Mouse (Mus musculus): ENCODE results near the gene Phykpl. TPM values are rescaled to one million over a fixed set of nuclear protein-coding genes. Genes with fewer than 3 reads are reported as not detected.

The Phykpl gene
- polyA plus RNA-seq, 1 experiment from 2014 or later = 22.2 TPM

DNA sequence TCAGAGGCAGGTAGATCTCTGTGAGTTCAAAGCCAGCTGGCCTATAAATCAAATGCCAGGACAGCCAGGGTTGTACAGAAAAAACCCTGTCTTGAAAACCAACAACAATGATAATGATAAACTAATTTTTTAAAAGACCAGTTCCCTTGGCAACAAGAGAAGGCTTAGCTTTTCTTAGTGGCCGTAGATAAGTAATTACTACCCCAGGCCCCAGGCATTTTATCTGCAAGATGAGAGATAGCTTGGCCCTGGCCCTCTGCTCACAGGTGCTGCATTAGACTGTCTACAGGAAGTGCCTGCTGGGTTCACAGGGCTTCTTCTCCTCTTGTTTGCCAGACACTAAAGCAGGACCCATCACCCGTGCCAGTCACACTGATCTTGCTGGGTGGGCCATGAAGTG is 29.5 kb upstream of the Phykpl start:
- no peak overlapping the region for H3K4me2 ChIP-seq
- H3K9me3 ChIP-seq (replicated peaks) = no peaks in the 10 kb centered on the region
- 36% methylated on average over 2 of the region's 2 CpGs for WGBS (ENCODE audit: insufficient replicate concordance)
- no peak overlapping the region for H3K27ac ChIP-seq
- H3K36me3 ChIP-seq = no peaks in the 10 kb centered on the region
- peaks cover 9% of the 10 kb centered on the region; the same call in 1 of the 2 replicates for H3K4me1 ChIP-seq
- no peak overlapping the region for H3K9ac ChIP-seq
- no peak overlapping the region for H3K4me3 ChIP-seq
- no peaks in the 10 kb centered on the region for H3K27me3 ChIP-seq (replicated peaks)
- ATAC-seq = 0 out of 2 replicates have a peak, but pooled peaks have one; percentile 15

DNA sequence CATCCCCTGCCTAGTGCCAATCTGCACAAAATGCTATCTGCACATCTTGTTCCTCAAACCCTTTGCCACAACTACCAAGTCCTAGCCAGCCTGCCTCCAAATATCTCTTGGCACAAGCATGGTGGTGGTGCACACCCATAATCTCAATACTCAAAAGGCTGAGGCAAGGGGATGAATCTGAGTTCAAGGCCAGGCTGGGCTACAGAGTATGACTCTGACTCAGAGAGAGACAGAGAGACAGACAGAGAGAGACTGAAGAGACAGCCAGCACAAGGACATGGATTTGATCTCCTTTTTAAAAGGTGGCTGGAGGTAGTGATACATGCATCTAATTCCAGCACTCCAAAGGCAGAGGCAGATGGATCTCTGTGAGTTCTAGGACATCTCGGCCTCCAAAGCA is 21.3 kb upstream of the Phykpl start:
- WGBS (ENCODE audit: insufficient replicate concordance) = 62% methylated on average over 1 of the region's 1 CpGs
- ATAC-seq = no peak
- 0 out of 2 replicates have a peak, but pooled peaks cover 4% of the 10 kb centered on the region for H3K9me3 ChIP-seq (replicated peaks)
- H3K36me3 ChIP-seq = no peaks in the 10 kb centered on the region
- H3K4me2 ChIP-seq = no peak overlapping the region
- no peaks in the 10 kb centered on the region for H3K27me3 ChIP-seq (replicated peaks)
- H3K27ac ChIP-seq = no peak overlapping the region
- H3K9ac ChIP-seq = no peak overlapping the region
- no peak overlapping the region for H3K4me3 ChIP-seq
- H3K4me1 ChIP-seq = no peaks in the 10 kb centered on the region

DNA sequence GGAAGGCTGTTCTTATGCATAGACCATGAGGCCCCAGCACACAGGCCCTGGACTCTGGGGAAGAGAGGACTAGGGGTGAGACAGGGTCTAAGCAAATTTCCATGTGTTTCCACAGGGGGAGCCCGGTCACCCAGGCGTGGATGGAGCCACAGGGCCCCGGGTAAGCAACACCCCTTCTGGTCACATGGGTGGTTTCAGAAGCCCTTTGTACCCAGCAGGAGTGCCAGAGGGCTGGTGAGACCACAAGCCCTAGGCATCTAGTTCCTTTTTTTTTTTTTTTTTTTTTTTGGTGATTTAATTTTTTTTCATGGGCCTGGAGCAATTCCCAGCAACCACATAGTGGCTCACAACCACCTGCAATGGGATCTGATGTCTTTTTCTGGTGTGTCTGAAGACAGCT is 19.5 kb upstream of the Phykpl start:
- no peak overlapping the region for H3K4me3 ChIP-seq
- no peak for ATAC-seq
- H3K9me3 ChIP-seq (replicated peaks) = 0 out of 2 replicates have a peak, but pooled peaks cover 4% of the 10 kb centered on the region
- H3K4me2 ChIP-seq = no peak overlapping the region
- no peaks in the 10 kb centered on the region for H3K36me3 ChIP-seq
- H3K27me3 ChIP-seq (replicated peaks) = no peaks in the 10 kb centered on the region
- no peak overlapping the region for H3K9ac ChIP-seq
- WGBS (ENCODE audit: insufficient replicate concordance) = 33% methylated on average over 3 of the region's 3 CpGs
- no peak overlapping the region for H3K27ac ChIP-seq
- H3K4me1 ChIP-seq = no peaks in the 10 kb centered on the region

DNA sequence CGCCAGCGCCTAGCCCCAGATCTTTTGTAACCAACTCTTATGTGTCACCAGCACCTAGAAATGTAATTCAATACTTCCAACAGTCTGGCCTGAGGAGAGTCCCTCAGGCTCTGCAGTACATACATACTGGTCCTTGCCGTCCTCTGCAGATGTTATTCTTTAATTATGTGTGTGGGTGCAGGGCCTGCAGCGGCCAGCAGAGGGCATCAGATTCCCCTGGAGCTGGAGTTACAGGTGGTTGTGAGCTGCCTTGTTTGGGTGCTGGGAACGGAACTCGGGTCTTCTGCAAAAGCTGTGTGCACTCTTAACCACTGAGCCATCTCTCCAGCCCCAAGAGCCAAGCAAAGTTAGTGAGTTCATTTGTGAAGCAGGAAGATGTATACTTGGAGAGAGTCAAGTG is 18.6 kb upstream of the Phykpl start:
- no peaks in the 10 kb centered on the region for H3K36me3 ChIP-seq
- no peak overlapping the region for H3K9ac ChIP-seq
- no peaks in the 10 kb centered on the region for H3K4me1 ChIP-seq
- no peak overlapping the region for H3K4me2 ChIP-seq
- 77% methylated on average over 6 of the region's 6 CpGs for WGBS (ENCODE audit: insufficient replicate concordance)
- no peak overlapping the region for H3K27ac ChIP-seq
- H3K27me3 ChIP-seq (replicated peaks) = no peaks in the 10 kb centered on the region
- ATAC-seq = no peak
- H3K9me3 ChIP-seq (replicated peaks) = 0 out of 2 replicates have a peak, but pooled peaks cover 4% of the 10 kb centered on the region
- no peak overlapping the region for H3K4me3 ChIP-seq

DNA sequence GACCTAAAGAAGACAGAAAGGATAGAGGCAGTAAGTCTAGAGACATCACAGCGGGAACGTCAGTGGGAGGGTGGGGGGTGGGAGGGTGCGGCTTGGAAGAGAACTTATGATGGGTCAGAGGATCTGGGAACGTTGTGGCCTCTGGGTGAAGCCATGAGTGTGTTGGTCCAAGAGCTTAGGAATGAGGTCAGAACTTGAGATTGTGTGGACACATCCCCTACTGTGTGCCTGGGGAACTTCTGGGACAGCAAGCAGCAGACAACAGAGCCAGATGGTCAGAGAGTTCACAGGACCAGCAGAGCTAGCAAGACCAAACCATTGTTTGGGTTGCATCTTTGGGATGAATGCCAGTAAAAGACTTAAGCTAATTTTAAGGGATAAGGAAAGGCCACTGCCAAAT is 15.8 kb upstream of the Phykpl start:
- Histone ChIP-seq H3K36me3 (no peaks in the 10 kb centered on the region), H3K4me1 (no peaks in the 10 kb centered on the region), H3K4me3 (no peak overlapping the region), H3K27ac (no peak overlapping the region), H3K9ac (no peak overlapping the region), H3K27me3 (replicated peaks) (no peaks in the 10 kb centered on the region), H3K9me3 (replicated peaks) (0 out of 2 replicates have a peak, but pooled peaks cover 4% of the 10 kb centered on the region), H3K4me2 (no peak overlapping the region)
- no peak for ATAC-seq
- 67% methylated on average over 4 of the region's 4 CpGs for WGBS (ENCODE audit: insufficient replicate concordance)

DNA sequence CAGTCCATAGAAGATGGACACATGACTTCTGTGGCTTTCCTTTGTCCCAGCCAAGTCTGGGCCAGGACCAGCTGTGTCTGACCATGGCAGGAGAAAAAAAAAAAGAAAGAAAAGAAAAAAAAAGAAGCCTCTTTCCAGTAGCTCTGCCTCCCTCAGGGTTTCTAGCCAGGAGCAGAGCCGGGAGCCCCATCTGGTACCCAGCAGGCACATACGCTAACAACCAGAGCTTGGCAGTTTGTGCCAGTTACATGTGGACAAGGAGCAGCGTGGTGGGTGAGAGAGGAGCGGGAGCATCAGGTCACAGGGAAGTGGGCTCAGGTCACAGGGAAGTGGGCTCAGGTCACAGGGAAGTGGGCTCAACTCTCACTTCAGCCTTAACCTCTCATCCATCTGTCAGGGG is 8.1 kb upstream of the Phykpl start:
- no peak for ATAC-seq
- Histone ChIP-seq H3K4me3 (no peak overlapping the region), H3K36me3 (no peaks in the 10 kb centered on the region), H3K9me3 (replicated peaks) (no peaks in the 10 kb centered on the region), H3K4me1 (no peaks in the 10 kb centered on the region), H3K27me3 (replicated peaks) (no peaks in the 10 kb centered on the region), H3K4me2 (no peak overlapping the region), H3K27ac (no peak overlapping the region), H3K9ac (no peak overlapping the region)
- WGBS (ENCODE audit: insufficient replicate concordance) = 70% methylated on average over 4 of the region's 4 CpGs

DNA sequence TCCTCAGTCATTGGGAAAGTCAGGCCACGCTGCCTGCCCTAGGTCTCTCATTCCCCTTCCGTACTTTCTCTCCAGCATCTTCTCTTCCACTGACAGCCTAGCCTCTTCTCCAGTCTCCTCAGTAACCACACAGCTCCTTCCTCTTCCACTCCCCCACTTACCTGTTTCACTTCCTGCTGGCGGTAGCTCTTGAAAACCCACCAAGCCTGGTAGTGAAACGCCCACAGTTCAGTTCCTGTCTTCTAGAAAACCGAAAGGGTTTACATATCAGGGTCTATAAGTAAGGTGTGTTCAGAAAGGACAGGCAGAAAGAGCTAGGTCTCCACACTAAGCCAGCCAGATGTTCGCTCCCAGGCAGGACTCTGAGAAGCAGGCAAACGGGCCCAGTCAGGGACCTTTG is 7.0 kb upstream of the Phykpl start:
- 46% methylated on average over 7 of the region's 7 CpGs for WGBS (ENCODE audit: insufficient replicate concordance)

DNA sequence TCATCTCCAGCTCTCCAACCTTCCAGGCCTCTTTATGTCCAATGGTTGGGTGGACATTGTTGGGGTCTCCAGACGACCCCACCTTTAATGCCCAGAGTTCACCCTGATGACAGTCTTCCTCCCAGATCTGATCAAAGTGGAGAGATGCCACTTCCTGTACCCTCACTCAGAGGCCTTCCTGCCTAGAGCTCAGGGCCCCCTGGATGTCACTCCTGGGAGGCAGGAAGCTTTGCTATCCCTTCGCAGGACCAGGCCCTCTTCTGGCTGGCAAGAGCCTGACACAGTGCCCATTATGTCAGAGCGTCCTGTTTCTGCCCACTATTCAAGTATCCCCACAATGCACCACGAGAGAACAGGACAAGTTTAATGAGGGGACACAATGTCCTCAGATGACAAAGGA is 5.5 kb upstream of the Phykpl start:
- WGBS (ENCODE audit: insufficient replicate concordance) = 41% methylated on average over 4 of the region's 4 CpGs
- peaks cover 18% of the 10 kb centered on the region for H3K4me1 ChIP-seq
- no peak overlapping the region for H3K4me2 ChIP-seq
- ATAC-seq = no peak
- H3K27ac ChIP-seq = no peak overlapping the region
- no peaks in the 10 kb centered on the region for H3K36me3 ChIP-seq
- H3K4me3 ChIP-seq = no peak overlapping the region
- H3K9me3 ChIP-seq (replicated peaks) = no peaks in the 10 kb centered on the region
- no peak overlapping the region for H3K9ac ChIP-seq
- no peaks in the 10 kb centered on the region for H3K27me3 ChIP-seq (replicated peaks)

More for the DNA sequence above, 7.0 kb upstream of the Phykpl start:
- peaks cover 4% of the 10 kb centered on the region; the same call in 1 of the 2 replicates for H3K4me1 ChIP-seq
- H3K27ac ChIP-seq = no peak overlapping the region
- no peak for ATAC-seq
- no peaks in the 10 kb centered on the region for H3K9me3 ChIP-seq (replicated peaks)
- H3K27me3 ChIP-seq (replicated peaks) = no peaks in the 10 kb centered on the region
- H3K9ac ChIP-seq = no peak overlapping the region
- H3K4me3 ChIP-seq = no peak overlapping the region
- H3K36me3 ChIP-seq = no peaks in the 10 kb centered on the region
- H3K4me2 ChIP-seq = no peak overlapping the region

DNA sequence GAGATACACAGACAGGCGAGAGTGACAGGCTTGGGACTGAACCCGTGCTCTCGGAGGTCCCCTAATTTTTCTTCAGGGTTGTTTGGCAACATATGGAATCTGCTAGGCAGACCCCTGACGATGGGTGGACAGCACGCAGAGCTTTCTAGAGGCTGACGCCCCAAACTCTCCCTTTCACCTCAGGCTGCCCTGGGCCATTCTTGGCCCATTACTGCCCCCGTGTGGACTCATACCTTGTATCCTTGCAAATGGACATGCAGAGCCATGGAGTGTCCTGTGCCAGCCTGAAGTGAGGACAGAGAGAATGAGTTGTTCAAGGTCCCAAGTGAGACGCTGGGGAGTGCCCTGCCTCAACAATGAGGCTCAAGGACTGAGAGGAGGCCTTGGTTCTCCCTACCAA is 1.8 kb upstream of the Phykpl start:
- Histone ChIP-seq H3K27ac (no peak overlapping the region), H3K27me3 (replicated peaks) (no peaks in the 10 kb centered on the region), H3K4me2 (no peak overlapping the region), H3K4me1 (peaks cover 50% of the 10 kb centered on the region), H3K36me3 (peaks cover 21% of the 10 kb centered on the region), H3K9me3 (replicated peaks) (no peaks in the 10 kb centered on the region), H3K9ac (no peak overlapping the region), H3K4me3 (no peak overlapping the region)
- WGBS (ENCODE audit: insufficient replicate concordance) = 21% methylated on average over 8 of the region's 8 CpGs
- no peak for ATAC-seq

DNA sequence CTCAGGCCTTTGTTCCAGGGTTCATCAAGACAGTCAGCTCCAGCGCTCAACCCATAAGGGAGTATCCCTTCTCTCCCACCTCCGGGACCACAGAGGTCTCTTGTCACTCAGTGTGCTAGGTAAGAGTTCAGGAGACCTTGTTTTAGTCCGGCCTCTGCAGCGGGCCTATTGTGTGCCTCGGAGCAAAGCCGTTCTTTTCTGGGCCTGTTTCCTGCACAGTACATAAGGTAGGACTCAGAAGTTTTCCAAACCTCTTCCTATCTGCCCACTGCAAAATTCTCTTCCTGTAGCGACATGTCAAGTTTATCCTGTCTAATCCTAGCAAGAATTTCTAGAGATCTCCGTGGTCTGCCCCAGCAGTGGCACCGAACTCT is 513 bp upstream of the Phykpl start:
- peaks cover 34% of the 10 kb centered on the region for H3K36me3 ChIP-seq
- peak overlapping the region; percentile 85 for H3K4me3 ChIP-seq
- peaks cover 50% of the 10 kb centered on the region for H3K4me1 ChIP-seq
- no peaks in the 10 kb centered on the region for H3K27me3 ChIP-seq (replicated peaks)
- peak overlapping the region; percentile 95 for H3K9ac ChIP-seq
- peak overlapping the region; percentile 85 for H3K27ac ChIP-seq
- H3K4me2 ChIP-seq = peak overlapping the region; percentile 86
- ATAC-seq = peak; percentile 29
- 24% methylated on average over 9 of the region's 9 CpGs for WGBS (ENCODE audit: insufficient replicate concordance)
- H3K9me3 ChIP-seq (replicated peaks) = no peaks in the 10 kb centered on the region

DNA sequence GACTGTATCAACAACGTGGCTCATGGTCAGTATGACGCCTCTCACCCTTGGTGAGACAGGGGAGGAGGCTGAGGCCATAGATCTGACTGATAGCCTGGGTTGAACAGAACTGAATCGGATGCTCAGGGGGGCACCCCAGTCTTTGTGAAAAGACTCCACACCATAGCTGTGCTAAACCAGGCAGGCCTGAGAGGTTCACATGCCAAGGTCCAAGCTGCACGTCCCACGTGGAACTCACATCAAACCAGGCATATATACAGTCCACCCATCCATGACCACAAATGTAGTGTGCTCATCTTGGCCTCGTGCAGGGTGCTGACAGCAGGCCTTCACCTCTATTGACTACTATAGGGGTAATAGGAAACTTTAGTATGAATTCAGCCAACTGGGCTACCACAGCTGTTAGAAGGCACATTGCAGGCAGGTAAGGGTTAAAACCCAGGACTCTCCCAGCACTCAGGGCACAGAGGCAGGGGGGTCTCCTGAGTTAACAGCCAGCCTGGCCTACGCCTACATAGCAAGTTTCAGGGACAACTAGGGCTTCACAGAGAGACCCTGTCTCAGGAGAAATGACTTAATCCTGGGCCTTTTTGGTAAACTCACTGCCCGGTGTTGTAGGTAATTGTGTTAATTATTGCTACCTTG is 1.2 kb downstream of the Phykpl start:
- Histone ChIP-seq H3K27me3 (replicated peaks) (no peaks in the 10 kb centered on the region), H3K27ac (peak overlapping the region; percentile 85), H3K9ac (peak overlapping the region; percentile 95), H3K9me3 (replicated peaks) (no peaks in the 10 kb centered on the region), H3K4me3 (peak overlapping the region; percentile 85), H3K36me3 (peaks cover 51% of the 10 kb centered on the region), H3K4me2 (peak overlapping the region; percentile 86), H3K4me1 (peaks cover 50% of the 10 kb centered on the region)
- no peak for ATAC-seq
- 37% methylated on average over 8 of the region's 8 CpGs for WGBS (ENCODE audit: insufficient replicate concordance)

DNA sequence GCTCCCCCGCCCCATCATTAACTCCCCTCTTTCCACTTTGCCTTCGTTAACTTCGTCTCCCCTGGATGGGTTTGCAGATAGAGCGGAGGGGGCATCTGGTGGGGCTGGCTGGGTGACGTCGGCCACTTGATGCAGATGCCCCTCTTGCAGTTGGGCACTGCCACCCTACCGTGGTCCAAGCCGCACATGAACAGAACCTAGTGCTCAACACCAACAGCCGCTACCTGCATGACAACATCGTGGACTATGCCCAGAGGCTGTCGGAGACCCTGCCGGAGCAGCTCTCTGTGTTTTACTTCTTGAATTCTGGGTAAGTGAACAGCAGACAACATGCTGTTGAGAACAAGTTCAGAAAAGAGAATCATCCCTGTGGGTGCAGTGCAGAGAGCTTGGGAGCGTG is 1.9 kb downstream of the Phykpl start:
- no peak for ATAC-seq
- peak overlapping the region; percentile 86 for H3K4me2 ChIP-seq
- peaks cover 50% of the 10 kb centered on the region for H3K4me1 ChIP-seq
- H3K36me3 ChIP-seq = peaks cover 58% of the 10 kb centered on the region
- H3K9ac ChIP-seq = peak overlapping the region; percentile 95; the same call in 1 of the 2 replicates
- no peaks in the 10 kb centered on the region for H3K27me3 ChIP-seq (replicated peaks)
- peak overlapping the region; percentile 85; the same call in 1 of the 2 replicates for H3K4me3 ChIP-seq
- WGBS (ENCODE audit: insufficient replicate concordance) = 84% methylated on average over 13 of the region's 13 CpGs
- 0 out of 2 replicates have a peak overlapping the region, but pooled peaks have one; percentile 85 for H3K27ac ChIP-seq
- H3K9me3 ChIP-seq (replicated peaks) = no peaks in the 10 kb centered on the region

DNA sequence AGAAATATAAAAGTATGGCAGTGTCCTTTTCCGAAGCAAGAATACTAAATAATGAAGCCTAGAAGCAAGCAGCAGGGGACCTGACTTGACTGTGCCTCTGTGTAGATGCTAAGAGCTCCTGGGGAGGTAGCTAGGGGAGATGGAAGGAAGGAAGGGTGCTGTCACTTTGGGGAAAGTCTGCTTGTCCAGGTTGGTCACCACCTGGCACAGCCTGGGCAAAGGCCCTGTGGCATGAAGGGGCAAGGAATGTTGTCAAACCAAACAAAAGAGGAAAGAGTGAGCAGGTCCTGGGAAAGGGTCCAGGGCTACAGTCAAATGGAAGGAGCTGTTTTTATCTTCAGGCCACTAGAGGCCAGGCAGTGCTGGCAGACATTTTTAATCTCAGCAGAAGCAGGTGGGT is 2.5 kb downstream of the Phykpl start:
- Histone ChIP-seq H3K9me3 (replicated peaks) (no peaks in the 10 kb centered on the region), H3K4me3 (no peak overlapping the region), H3K4me2 (peak overlapping the region; percentile 86), H3K27ac (no peak overlapping the region; the same call in 1 of the 2 replicates), H3K9ac (no peak overlapping the region; the same call in 1 of the 2 replicates), H3K27me3 (replicated peaks) (no peaks in the 10 kb centered on the region), H3K36me3 (peaks cover 64% of the 10 kb centered on the region), H3K4me1 (peaks cover 50% of the 10 kb centered on the region)
- WGBS (ENCODE audit: insufficient replicate concordance) = 82% methylated on average over 1 of the region's 1 CpGs
- no peak for ATAC-seq

Measured in liver, embryonic 12.5 days (tissue).